Mouse (Mus musculus): Measurements from ENCODE around the gene Hist1h2be.
"Not testable (repeated sequence)": the region's sequence is repeated elsewhere in the genome, so short reads cannot be mapped to it uniquely, and the experiment has no call there.

Gene Hist1h2be

DNA sequence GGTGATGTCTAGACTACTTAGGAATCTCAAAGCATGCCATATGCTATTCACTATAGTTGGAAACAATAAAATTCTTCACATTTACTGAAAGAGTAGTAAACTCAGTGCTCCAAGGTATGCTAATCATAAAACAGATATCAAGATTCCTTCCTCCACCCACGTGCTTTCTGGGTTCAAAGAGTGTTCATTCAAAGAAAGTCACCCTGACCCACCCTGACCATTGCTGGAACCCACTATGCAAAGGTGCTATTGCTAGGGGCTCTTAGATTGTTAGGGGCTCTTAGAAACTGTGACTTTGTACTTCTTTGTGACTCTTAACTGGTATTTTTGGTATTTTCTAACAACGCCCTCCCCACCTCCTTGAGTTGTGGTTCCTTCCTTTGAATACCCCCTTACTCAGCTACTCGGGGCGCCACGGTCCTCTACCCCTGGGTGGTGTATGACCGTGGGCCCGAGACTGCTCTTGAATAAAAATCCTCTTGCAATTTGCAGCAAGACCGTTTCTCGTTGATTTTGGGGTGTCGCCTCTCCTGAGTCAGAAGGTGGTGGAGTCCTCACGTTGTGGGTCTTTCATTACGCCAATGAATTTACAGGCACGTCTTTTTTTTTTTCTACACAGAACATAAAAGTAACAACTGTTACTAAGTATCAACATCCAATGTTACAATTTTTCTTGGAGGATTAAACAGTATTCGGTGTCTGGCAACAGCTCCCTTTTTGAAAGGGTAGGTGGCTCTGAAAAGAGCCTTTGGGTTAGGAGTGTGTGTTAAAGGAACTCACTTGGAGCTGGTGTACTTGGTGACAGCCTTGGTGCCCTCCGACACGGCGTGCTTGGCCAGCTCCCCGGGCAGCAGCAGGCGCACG lies 47.7 kb downstream of the Hist1h2be start:
- DNase-seq (ENCODE audit: extremely low spot score) = peak; percentile 50

DNA sequence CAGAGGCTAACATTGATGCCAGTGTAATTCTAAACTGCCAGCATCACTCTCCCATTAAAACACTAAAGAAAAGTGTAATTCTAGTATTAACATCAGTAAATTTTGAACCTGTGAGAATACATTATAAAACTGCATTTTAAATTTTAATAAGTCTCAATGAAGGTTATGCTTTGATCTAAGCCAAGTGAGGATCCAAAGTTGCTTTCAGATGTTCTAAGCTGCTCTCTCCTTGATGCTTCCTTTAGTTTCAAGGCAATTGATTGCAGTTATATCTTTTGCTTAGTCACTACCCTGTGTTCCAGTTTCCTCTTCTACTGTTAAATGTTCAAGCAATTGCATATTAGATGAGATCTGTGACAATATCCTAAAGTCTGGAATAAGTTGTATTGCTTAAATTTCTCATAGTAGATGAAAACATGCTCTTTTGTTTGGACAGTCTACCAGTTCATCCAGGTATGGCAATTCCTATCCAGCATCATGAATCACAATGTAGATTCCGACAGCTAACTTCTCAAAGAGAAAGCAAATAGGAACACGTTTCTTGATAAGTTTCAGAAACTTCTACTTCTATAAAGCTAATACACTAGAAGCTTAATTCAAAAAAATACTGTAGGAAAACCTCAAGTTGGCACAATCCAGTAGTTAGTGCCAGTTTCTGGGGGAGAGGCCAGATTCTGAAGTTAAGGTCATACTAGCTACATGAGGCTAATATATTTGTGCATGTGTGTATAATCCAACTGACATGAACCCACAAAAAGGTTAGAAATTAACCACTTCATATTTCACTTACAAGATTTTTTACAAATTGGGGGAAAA lies 48.5 kb downstream of the Hist1h2be start:
- peak; percentile 65 for DNase-seq (ENCODE audit: extremely low spot score)

- DNase-seq (ENCODE audit: extremely low spot score) = peak; percentile 75
Measured at GRCm38 (mm10) chr13:23571504-23572217, 49.3 kb downstream of the Hist1h2be start.

GRCm38 (mm10) chr13:23571022-23571503 lies 49.9 kb downstream of the Hist1h2be start, which contains the start of the genes Hist1h2ae and Hist1h2bg:
Gene Hist1h2ae (minus strand): TSS chr13:23571220.
Gene Hist1h2bg (plus strand): TSS chr13:23571396.
- peak; percentile 92 for DNase-seq (ENCODE audit: extremely low spot score)

DNA sequence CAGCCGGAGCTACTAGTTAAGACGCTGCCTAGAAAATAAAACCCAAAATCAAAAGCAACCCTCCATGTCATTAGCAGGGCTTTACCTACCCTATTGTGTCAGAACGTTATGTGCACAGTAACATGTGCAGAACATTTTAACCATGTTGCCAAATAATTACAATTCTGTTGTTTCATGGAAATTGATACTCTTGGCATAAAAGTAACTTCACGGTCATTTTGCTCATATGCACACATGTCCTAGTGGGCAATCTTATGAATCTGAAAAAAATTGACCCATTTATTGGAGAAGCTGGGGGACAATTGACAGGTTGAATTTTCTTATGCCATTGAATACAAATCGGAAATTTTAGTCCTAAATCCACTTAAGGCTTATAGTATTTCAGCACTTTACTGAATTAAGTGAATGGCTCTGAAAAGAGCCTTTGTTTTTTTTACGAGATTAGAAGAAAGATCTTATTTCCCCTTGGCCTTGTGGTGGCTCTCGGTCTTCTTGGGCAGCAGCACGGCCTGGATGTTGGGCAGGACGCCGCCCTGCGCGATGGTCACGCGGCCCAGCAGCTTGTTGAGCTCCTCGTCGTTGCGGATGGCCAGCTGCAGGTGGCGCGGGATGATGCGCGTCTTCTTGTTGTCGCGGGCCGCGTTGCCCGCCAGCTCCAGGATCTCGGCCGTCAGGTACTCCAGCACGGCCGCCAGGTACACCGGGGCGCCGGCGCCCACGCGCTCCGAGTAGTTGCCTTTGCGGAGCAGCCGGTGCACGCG lies 50.5 kb downstream of the Hist1h2be start:
- DNase-seq (ENCODE audit: extremely low spot score) = peak; percentile 72

GRCm38 (mm10) chr13:23564482-23564881 lies 56.4 kb downstream of the Hist1h2be start:
- no peak for DNase-seq (ENCODE audit: extremely low spot score)

DNA sequence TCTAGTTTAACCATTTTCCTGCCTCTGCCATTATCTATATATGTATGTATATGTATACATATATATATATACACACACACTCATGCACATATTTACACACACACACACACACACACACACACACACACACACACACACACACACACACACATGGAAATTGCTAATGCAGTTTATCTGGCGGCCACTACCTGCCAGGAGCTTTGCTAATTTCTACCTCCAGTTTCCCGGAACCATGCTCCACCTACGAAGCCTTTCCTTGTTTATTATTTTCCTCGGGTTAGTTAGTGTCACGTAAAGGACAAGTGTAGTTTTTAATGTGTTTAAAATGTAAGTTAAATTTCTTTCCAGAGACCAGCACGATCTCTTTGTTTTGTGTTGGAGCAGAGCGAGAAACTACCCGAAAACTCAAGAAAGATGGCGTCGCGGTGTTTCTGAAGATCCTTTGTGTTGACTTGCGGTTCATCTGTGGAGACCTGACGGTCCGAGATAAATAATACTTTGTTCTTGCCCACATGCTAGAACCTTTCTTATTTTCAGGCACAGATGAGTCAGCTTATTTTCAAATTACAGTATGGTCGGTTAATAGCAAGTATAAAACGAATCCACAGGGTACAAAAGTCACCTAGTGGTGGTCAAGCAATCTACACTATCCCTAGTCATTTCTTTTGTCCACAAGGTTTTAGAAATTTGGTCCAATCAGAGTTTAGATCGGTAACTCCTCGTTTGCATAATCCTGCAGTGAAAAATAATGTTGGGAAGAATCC lies 58.0 kb downstream of the Hist1h2be start:
- peak; percentile 75 for DNase-seq (ENCODE audit: extremely low spot score)

- peak; percentile 98 for DNase-seq (ENCODE audit: extremely low spot score)
Measured at GRCm38 (mm10) chr13:23561883-23562659, 58.9 kb downstream of the Hist1h2be start, which contains the start of gene Hist1h3e. Gene Hist1h3e (minus strand): TSS chr13:23562369.

GRCm38 (mm10) chr13:23561531-23561882 lies 59.4 kb downstream of the Hist1h2be start:
- not testable (repeated sequence) for DNase-seq (ENCODE audit: extremely low spot score)

DNA sequence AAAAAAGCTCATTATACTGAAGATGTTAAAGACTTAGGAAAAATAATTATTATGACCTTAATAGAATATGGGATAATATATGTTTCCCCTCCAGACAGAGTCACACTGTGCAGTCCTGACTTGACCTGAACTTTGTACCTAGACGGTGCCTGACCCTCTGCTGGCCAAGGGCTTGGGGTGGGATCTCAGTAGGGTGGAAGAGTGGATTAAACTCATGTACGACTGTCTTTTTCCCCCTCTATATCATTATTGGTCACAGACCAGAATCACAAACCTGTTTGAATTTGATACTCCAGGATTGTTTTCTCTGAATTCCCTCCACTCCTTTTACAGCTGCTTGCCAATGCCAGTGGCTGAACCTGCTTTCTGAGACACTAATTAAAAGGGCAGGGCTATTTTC lies 60.2 kb downstream of the Hist1h2be start:
- not testable (repeated sequence) for DNase-seq (ENCODE audit: extremely low spot score)

DNA sequence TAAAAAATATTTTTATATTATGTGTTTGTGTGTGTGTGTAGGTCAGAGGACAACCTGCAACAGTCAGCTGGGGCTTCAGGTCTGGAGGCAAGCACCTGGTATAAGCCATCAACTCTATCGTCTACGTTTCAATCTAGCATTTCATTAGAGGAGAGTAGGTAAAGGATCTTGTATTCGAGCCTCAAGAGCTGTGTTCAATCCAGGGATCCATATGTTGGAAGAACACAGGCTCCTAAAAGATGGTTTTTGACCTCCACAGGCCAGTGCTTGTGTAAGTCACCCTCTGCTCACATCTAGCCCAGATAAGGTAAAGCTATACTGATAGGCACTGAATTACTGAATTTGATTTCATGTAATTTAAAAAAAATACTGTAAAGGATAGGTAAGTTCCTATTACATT lies 64.0 kb downstream of the Hist1h2be start:
- no peak for DNase-seq (ENCODE audit: extremely low spot score)

GRCm38 (mm10) chr13:23555839-23556416 lies 65.0 kb downstream of the Hist1h2be start:
- DNase-seq (ENCODE audit: extremely low spot score) = peak; percentile 92

DNA sequence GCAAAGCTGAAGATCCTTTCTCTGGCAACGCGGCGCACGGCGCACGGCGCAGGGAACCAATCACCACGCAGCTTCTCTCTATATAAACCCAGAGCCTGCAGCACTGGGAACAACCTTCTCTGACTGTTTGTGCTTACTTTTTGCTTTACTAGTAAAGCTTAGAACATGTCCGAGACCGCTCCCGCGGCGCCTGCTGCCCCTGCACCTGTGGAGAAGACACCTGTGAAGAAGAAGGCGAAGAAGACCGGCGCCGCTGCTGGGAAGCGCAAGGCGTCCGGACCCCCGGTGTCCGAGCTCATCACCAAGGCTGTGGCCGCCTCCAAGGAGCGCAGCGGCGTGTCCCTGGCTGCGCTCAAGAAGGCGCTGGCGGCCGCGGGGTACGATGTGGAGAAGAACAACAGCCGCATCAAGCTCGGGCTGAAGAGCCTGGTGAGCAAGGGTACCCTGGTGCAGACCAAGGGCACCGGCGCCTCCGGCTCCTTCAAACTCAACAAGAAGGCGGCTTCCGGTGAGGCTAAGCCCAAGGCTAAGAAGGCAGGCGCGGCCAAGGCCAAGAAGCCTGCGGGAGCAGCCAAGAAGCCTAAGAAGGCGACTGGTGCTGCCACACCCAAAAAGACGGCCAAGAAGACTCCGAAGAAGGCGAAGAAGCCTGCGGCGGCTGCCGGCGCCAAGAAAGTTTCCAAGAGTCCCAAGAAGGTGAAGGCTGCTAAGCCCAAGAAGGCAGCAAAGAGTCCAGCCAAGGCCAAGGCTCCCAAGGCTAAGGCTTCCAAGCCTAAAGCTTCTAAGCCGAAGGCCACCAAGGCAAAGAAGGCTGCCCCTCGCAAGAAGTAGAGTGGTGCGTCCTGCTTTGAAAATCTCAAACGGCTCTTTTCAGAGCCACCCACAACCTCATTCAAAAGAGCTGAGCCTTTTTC lies 65.7 kb downstream of the Hist1h2be start:
- peak; percentile 96 for DNase-seq (ENCODE audit: extremely low spot score)

- no peak for DNase-seq (ENCODE audit: extremely low spot score)
Measured at GRCm38 (mm10) chr13:23554393-23554792, 66.5 kb downstream of the Hist1h2be start.

GRCm38 (mm10) chr13:23552962-23553361 lies 68.0 kb downstream of the Hist1h2be start, which contains the start of gene Hist1h1d:
Gene Hist1h1d (plus strand): TSS chr13:23553262.
- no peak for DNase-seq (ENCODE audit: extremely low spot score)

GRCm38 (mm10) chr13:23551931-23552914 lies 68.7 kb downstream of the Hist1h2be start:
- no peak for DNase-seq (ENCODE audit: extremely low spot score)
